Mouse (Mus musculus): ENCODE measurements around the gene Pkig.

- TF ChIP-seq POLR2A (IDR thresholded peaks at IDR 0.05; ENCODE audit: borderline replicate concordance, control insufficient read depth, low read depth, low read length) (no peak), CTCF (IDR thresholded peaks at IDR 0.05; ENCODE audit: control insufficient read depth, insufficient read depth, low read length) (no peak)
Observed at GRCm38 (mm10) chr2:163657486-163657885, 700 bp upstream of the Pkig start.
